Mouse (Mus musculus): Measurements from ENCODE around the gene Gcnt1. TPM values are rescaled to one million over a fixed set of nuclear protein-coding genes. Genes with fewer than 3 reads are reported as not detected.

The Gcnt1 gene
- polyA plus RNA-seq, 1 experiment from 2014 or later, result 0.79 TPM

DNA sequence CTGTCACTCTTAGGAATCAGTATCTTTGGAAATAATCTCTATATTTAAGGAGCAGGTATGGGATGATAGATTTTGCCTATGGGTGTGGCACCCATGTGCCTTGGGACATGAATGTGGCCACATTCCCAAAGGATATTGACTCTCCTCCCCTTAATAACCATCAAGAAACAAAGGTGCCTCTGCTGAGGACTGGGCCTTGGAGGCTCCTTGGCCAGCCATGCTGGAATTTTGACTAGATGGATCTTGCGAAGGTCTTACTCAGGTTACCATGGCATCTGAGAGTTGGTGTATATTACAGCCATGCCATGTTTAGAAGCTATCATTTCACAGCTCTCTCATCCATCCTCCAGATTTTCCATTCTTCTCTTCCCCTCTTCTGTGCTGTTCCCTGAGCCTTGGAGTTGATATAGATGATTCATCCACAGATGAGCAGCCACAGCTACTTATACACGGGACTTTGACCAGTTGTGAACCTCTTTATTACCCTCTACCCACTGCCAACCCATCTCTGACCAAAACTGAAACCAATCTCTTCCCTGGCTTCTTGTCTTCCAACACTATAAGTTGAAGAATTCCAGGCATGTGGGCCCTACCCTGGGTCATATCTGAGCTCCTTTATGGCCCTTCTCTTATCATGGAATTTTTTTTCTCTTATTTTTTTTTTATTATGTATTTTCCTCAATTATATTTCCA lies 56.2 kb downstream of the Gcnt1 start:
- Histone ChIP-seq H3K4me3 (no peak overlapping the region), H3K4me2 (replicated peaks) (no peak overlapping the region), H3K36me3 (no peaks in the 10 kb centered on the region), H3K9me3 (no peaks in the 10 kb centered on the region), H3K9ac (replicated peaks) (no peak overlapping the region), H3K27ac (replicated peaks) (no peak overlapping the region), H3K27me3 (no peaks in the 10 kb centered on the region), H3K4me1 (no peaks in the 10 kb centered on the region)
- 90% methylated on average over 2 of the region's 2 CpGs for WGBS
- no peak for ATAC-seq (replicated peaks)

DNA sequence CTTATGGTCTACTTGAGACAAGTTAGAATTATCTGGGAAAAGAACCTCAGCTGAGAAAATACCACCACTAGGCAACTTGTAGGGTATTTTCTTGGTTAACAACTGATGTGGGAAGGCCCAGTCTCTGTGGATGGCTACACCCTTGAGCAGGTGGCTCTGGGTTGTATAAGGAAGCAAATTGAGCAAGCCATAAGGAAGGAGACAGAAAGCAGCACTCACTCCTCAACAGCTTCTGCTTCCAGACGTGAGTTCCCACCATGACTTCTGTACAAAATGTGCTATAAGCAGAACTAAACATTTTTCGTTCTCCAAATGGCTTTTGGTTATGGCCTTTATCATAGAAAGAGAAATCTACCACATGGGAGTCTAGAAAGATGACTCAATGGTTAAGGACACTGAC lies 58.2 kb downstream of the Gcnt1 start:
- H3K4me3 ChIP-seq, result no peak overlapping the region
- ATAC-seq (replicated peaks), result no peak
- WGBS, result 87% methylated on average over 2 of the region's 2 CpGs
- no peak overlapping the region for H3K27ac ChIP-seq (replicated peaks)
- no peaks in the 10 kb centered on the region for H3K4me1 ChIP-seq
- H3K9me3 ChIP-seq, result no peaks in the 10 kb centered on the region
- no peaks in the 10 kb centered on the region for H3K36me3 ChIP-seq
- H3K27me3 ChIP-seq, result no peaks in the 10 kb centered on the region
- no peak overlapping the region for H3K9ac ChIP-seq (replicated peaks)
- no peak overlapping the region for H3K4me2 ChIP-seq (replicated peaks)

DNA sequence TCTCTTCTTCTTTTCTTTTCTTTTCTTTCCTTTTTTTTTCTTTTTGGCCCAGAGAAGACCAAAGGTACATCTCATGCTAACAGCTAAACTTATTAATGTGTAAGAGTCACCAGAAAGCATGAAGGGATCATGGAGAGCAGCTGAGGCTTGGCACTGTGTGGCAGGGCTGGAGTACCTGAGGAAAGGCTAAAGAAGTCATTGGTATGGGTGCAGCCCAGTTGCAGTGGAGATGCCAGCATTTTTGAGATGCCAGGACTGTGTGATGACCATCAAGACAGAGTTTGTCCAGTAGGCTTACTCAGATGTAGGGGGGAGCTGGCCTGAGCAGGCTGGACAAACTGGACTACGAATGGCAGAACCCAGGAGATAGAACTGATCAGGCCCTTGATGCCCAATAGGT lies 58.9 kb downstream of the Gcnt1 start:
- 91% methylated on average over 1 of the region's 1 CpGs for WGBS
- no peak for ATAC-seq (replicated peaks)
- no peaks in the 10 kb centered on the region for H3K4me1 ChIP-seq

DNA sequence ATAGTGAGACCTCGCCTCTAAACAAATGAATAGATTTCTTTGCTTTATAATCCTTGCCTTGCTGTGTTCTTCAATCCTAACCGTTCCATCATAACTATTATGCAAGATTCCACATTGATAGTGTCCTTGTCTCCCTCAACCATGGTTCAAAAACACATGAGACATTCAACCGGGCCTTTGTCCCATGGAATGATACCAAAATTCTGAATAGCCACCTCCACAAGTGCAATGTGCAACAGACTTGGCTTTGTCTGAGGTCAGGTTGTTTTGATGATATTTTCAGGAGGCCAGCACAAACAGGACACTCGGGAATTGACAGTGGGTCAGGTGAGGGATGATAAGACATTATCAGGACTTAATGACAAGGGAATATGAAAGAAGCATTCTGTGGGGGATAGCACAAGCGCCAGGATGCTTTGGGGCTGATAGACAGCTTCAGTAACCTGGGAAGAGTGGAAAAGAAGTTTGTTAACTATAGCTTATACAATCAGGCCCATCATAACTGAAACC lies 59.9 kb downstream of the Gcnt1 start:
- ATAC-seq (replicated peaks), result no peak
- H3K4me1 ChIP-seq, result no peaks in the 10 kb centered on the region
- H3K36me3 ChIP-seq, result no peaks in the 10 kb centered on the region
- no peak overlapping the region for H3K4me2 ChIP-seq (replicated peaks)
- 87% methylated on average over 5 of the region's 5 CpGs for WGBS
- H3K4me3 ChIP-seq, result no peak overlapping the region
- no peak overlapping the region for H3K27ac ChIP-seq (replicated peaks)
- H3K9me3 ChIP-seq, result no peaks in the 10 kb centered on the region
- H3K9ac ChIP-seq (replicated peaks), result no peak overlapping the region
- H3K27me3 ChIP-seq, result no peaks in the 10 kb centered on the region

More for the DNA sequence above, 58.9 kb downstream of the Gcnt1 start:
- no peaks in the 10 kb centered on the region for H3K36me3 ChIP-seq
- H3K4me3 ChIP-seq, result no peak overlapping the region
- H3K9ac ChIP-seq (replicated peaks), result no peak overlapping the region
- H3K27ac ChIP-seq (replicated peaks), result no peak overlapping the region
- H3K27me3 ChIP-seq, result no peaks in the 10 kb centered on the region
- H3K9me3 ChIP-seq, result no peaks in the 10 kb centered on the region
- H3K4me2 ChIP-seq (replicated peaks), result no peak overlapping the region

DNA sequence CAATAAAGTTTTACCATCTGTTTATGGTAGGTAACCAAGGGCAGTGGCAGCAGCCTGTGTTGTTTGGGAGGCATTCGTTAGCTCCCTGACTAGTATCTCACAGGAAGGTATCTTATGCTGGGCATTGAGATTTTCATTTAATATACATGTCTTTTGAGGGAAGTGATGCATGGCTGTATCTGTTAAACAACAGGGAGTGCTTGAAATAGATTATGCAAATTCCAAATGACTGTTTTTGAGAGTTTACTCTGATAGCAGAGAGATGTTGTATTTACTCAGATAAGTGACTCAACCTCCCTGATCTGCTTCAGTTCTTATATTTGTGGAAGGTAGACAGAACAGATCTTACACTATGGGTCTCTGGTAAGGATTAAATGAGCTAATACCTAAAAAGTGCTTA lies 61.1 kb downstream of the Gcnt1 start:
- H3K4me2 ChIP-seq (replicated peaks), result no peak overlapping the region
- no peaks in the 10 kb centered on the region for H3K27me3 ChIP-seq
- no peak for ATAC-seq (replicated peaks)
- no peak overlapping the region for H3K4me3 ChIP-seq
- no peak overlapping the region for H3K9ac ChIP-seq (replicated peaks)
- WGBS, result 84% methylated on average over 1 of the region's 1 CpGs
- no peaks in the 10 kb centered on the region for H3K4me1 ChIP-seq
- no peaks in the 10 kb centered on the region for H3K9me3 ChIP-seq
- H3K36me3 ChIP-seq, result no peaks in the 10 kb centered on the region
- no peak overlapping the region for H3K27ac ChIP-seq (replicated peaks)

DNA sequence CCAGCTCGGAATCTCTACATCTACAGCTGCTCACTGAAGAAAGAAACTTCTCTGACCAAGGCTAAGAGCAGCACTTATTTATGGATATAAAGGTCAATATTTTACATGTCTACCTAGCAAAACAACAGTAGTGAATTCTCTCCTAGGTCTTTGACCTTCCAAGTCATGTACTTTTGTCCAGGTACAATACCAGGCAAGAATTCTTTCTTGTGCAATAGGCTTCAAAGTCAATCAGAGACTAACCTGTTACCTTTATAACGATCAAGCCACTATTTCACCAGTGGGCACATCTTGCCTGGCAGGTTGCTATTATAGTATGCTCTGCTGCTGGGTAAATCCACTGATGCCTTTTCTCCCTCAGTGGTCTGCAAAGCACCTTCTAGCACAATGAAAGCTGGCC lies 61.6 kb downstream of the Gcnt1 start:
- Histone ChIP-seq H3K27ac (replicated peaks) (no peak overlapping the region), H3K4me1 (no peaks in the 10 kb centered on the region), H3K36me3 (no peaks in the 10 kb centered on the region), H3K4me2 (replicated peaks) (no peak overlapping the region), H3K9me3 (no peaks in the 10 kb centered on the region), H3K27me3 (no peaks in the 10 kb centered on the region), H3K4me3 (no peak overlapping the region), H3K9ac (replicated peaks) (no peak overlapping the region)
- no peak for ATAC-seq (replicated peaks)
- WGBS, result 90% methylated on average over 2 of the region's 2 CpGs

DNA sequence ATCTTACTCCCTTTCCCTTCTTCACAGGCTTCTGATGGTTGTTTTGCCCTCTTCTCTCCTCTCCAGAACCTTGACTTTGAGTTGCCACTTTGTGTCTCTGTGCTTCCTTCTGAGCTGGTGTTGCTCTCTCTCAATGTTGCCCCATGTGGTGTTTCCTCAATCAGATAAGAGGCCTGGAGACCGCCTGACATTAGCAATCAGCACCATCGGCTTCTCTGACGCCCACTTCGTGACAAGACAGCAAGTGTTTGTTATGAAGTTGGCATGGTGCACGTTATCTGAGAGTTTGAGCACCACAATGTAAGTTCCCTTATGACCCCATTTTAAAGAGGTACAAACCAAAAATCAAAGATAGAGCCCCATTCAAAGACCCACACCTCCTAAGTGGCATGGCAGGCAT lies 76.6 kb downstream of the Gcnt1 start:
- ATAC-seq (replicated peaks), result no peak
- no peak overlapping the region for H3K9ac ChIP-seq (replicated peaks)
- no peaks in the 10 kb centered on the region for H3K9me3 ChIP-seq
- 90% methylated on average over 5 of the region's 5 CpGs for WGBS
- H3K27ac ChIP-seq (replicated peaks), result no peak overlapping the region
- no peaks in the 10 kb centered on the region for H3K4me1 ChIP-seq
- no peaks in the 10 kb centered on the region for H3K27me3 ChIP-seq
- no peak overlapping the region for H3K4me3 ChIP-seq
- H3K36me3 ChIP-seq, result no peaks in the 10 kb centered on the region
- H3K4me2 ChIP-seq (replicated peaks), result no peak overlapping the region

DNA sequence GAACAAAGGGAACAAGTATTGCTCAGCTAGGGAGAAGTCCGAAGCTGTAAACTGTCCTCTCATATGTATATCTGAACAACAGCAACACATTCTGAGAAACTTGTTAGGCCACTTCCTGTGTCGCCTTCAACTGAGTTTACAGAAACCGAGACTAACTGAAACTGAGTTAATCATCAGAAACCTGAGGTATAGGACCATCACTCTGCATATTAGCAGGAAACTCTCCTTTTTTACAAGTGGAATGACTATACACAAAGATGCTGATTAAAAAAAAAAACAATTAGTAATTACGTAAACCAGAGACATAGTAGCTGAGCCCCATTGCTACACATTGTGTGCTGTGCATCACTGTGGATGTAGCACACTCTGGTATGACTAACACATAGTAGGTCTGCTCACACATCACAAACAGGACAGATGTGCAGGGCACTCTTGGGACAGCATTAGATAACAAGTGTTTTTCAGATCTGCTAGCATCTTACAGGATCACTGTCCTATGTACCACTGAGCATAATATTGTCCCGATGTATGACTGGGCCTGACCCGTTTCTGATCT lies 77.4 kb downstream of the Gcnt1 start:
- Histone ChIP-seq H3K27ac (replicated peaks) (no peak overlapping the region), H3K4me3 (no peak overlapping the region), H3K36me3 (no peaks in the 10 kb centered on the region), H3K4me2 (replicated peaks) (no peak overlapping the region), H3K27me3 (no peaks in the 10 kb centered on the region), H3K9ac (replicated peaks) (no peak overlapping the region), H3K4me1 (no peaks in the 10 kb centered on the region), H3K9me3 (no peaks in the 10 kb centered on the region)
- WGBS, result 90% methylated on average over 6 of the region's 6 CpGs
- no peak for ATAC-seq (replicated peaks)

DNA sequence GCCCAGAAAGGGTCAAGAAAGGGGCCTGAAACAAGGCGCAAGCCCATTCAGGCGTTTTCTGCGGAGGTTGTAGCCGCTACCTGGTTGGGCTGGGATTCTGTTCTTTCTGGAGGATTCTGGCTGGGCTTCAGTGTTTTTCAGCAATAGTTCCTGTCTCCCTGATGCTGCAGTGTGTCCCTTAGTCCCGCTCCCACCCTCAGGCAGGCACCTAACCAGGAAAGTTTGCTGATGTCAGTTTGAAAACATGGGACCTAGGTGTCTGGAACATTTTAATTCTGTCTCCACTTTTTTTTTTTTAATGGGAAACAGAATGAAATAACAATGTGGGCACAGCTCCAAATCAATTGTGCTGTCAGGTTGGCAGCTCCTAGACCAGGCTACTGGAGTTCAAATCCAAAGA lies 78.5 kb downstream of the Gcnt1 start:
- Histone ChIP-seq H3K27ac (replicated peaks) (no peak overlapping the region), H3K9ac (replicated peaks) (no peak overlapping the region), H3K4me3 (no peak overlapping the region), H3K36me3 (no peaks in the 10 kb centered on the region), H3K4me2 (replicated peaks) (no peak overlapping the region), H3K4me1 (no peaks in the 10 kb centered on the region), H3K27me3 (no peaks in the 10 kb centered on the region), H3K9me3 (no peaks in the 10 kb centered on the region)
- WGBS, result 79% methylated on average over 5 of the region's 5 CpGs
- ATAC-seq (replicated peaks), result no peak

DNA sequence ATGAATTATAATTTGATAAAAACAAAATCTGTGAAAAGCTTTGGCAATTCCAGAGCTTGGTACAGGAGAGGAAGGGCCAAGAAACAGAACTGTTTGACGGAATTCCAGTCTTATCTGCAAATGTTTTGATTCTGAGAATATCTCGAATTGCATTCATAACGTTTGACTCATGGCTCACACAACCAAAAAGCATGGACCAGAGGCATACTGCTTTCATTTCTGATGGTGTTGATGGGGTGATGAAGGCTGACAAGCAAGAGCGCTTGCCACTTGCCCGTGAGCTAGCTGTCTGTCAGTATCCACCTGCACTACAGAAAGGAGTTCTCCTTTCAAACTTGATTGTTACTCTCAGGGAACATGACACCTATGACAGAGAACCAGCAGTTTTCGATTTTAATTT lies 83.1 kb downstream of the Gcnt1 start:
- H3K9ac ChIP-seq (replicated peaks), result no peak overlapping the region
- 84% methylated on average over 6 of the region's 6 CpGs for WGBS
- no peak overlapping the region for H3K4me3 ChIP-seq
- H3K4me2 ChIP-seq (replicated peaks), result no peak overlapping the region
- H3K9me3 ChIP-seq, result no peaks in the 10 kb centered on the region
- 0 out of 2 replicates have a peak, but pooled peaks cover 4% of the 10 kb centered on the region for H3K4me1 ChIP-seq
- no peaks in the 10 kb centered on the region for H3K27me3 ChIP-seq
- no peak for ATAC-seq (replicated peaks)
- H3K27ac ChIP-seq (replicated peaks), result no peak overlapping the region
- H3K36me3 ChIP-seq, result no peaks in the 10 kb centered on the region

DNA sequence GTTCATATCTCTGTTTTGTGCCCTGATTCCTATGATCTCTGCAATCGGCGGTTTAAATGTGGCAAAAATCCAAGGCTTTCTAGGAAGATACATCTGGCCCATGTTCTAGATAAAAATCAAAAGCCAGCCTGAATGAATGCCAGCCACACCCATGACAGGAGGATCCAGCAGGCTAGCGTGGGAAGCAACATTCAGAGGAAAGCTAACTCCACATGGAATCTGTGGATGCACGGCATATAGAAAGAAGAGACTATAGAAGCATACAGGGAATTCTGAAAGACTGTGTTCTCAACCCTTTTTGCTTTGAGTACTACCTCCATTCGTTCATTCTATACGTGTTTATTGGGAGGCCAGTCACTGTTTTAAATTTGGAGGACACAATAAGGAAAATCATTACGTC lies 86.6 kb downstream of the Gcnt1 start:
- H3K27me3 ChIP-seq, result no peaks in the 10 kb centered on the region

DNA sequence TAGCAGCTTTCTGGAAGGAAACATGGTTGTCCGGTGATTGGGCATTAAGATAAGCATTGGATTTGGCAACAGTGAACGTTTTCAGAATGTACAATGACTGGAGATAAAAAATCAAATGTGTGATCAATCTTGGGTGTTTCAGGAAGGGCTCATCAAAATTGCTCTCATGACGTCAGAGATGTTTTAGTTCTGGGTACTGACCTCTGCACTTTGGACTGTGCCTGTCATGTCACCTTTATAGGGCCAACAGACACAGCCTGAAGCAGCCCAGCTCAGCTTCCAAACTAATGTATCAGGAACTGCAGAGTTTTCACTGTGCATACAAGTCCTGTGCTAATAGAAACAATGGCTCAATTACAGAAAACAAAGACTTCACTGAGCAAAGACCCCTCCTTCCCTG lies 89.3 kb downstream of the Gcnt1 start:
- H3K4me3 ChIP-seq, result no peak overlapping the region
- no peak overlapping the region for H3K27ac ChIP-seq (replicated peaks)
- 80% methylated on average over 3 of the region's 3 CpGs for WGBS
- H3K27me3 ChIP-seq, result no peaks in the 10 kb centered on the region
- H3K4me1 ChIP-seq, result 0 out of 2 replicates have a peak, but pooled peaks cover 4% of the 10 kb centered on the region
- no peaks in the 10 kb centered on the region for H3K36me3 ChIP-seq
- no peak for ATAC-seq (replicated peaks)
- H3K9ac ChIP-seq (replicated peaks), result no peak overlapping the region
- no peak overlapping the region for H3K4me2 ChIP-seq (replicated peaks)
- H3K9me3 ChIP-seq, result no peaks in the 10 kb centered on the region

More for the DNA sequence above, 86.6 kb downstream of the Gcnt1 start:
- Histone ChIP-seq H3K4me3 (no peak overlapping the region), H3K4me1 (0 out of 2 replicates have a peak, but pooled peaks cover 4% of the 10 kb centered on the region), H3K9ac (replicated peaks) (no peak overlapping the region), H3K36me3 (no peaks in the 10 kb centered on the region), H3K9me3 (no peaks in the 10 kb centered on the region), H3K27ac (replicated peaks) (no peak overlapping the region), H3K4me2 (replicated peaks) (no peak overlapping the region)
- no peak for ATAC-seq (replicated peaks)
- 78% methylated on average over 7 of the region's 7 CpGs for WGBS
